Mouse (Mus musculus) fibroblast of lung, adult 2 months (primary cell): ENCODE results near the gene Gm9945.

Source experiments
- DNase-seq: peaks from one replicate; pipeline ENCODE4 v3.0.0-alpha.2; 2011; ENCODE audit warnings: low read depth

Gene Gm9945

DNA sequence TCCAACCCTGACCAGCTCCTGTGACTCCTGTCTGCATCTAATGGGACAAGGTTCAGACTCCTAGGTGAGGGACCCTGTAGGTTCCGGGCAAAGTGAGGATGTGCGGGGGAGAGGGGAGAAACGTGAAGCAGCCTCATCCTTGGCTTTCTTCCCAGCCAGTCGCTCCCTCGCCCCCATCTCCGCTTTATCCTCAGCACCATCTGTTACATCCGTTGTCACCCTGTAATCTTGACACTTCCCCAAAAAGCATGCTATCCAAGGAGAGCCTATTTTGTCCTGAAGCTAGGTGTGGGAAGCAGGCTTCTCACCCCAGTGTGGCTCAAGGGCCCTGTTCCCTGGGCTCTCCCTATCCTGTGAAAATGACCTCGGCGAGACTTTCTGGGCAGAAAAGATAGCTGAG, 43.0 kb downstream of the Gm9945 start:
- DNase-seq = no peak

- no peak for DNase-seq
Measured at GRCm38 (mm10) chr11:53523545-53524405, 43.8 kb downstream of the Gm9945 start.

DNA sequence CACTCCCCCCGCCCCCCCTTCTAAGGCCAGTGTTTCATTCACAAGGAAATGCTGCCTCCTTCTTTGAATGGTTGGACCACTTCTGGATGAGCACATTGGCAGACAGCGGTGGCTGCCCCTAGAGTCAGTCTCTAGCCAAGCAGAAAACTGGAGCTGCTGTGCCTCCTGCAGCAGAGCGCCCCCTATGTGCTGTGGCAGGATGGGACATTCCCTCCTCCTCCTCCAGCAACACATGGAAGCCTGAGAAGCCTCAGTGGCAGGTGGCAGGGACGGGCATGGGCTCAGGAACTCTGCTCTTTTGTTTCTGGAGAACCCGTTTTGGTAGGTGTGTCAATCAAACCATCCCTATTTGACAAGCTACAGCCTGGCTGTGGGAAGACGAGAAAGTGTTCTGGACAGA, 44.9 kb downstream of the Gm9945 start:
- no peak for DNase-seq

GRCm38 (mm10) chr11:53525461-53525860, 45.5 kb downstream of the Gm9945 start:
- no peak for DNase-seq

DNA sequence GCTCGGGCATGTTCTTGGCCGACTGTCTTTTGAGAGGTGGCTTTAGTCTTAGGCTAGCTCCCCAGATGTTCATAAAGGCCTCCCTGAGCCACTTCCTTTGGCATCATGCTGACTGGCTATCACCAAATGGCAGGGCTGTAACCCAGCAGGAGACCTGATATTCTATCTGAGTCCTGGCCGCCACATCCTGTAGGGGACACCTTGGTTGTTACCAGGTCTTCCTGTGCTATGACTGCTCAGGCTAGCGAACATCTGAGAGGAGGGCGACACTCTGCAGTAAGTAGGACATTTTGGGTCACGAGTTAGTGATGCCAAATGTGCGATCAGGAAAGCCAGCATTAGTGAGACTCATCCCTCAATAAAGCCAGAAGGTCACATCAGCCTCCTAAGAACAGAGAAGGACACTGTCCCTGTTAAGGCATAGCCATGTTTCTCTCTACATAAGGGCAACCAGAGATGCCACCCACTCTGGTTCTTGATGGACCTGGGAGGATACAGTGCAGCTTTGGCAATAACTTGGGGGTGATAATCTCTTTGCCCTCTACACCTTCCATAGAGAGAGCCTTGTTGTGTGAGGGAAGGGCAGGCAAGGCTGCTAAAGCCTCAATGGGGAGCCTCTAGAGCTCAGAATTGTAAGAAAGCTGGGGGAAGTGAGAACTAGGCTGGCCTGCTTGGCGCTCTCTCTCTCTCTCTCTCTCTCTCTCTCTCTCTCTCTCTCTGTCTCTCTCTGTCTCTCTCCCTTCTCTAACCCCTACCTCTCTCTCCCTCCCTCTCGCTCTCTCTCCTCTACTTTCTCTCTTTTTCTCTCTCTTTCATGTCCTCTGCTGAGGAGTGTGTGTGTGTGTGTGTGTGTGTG, 48.7 kb downstream of the Gm9945 start:
- no peak for DNase-seq

DNA sequence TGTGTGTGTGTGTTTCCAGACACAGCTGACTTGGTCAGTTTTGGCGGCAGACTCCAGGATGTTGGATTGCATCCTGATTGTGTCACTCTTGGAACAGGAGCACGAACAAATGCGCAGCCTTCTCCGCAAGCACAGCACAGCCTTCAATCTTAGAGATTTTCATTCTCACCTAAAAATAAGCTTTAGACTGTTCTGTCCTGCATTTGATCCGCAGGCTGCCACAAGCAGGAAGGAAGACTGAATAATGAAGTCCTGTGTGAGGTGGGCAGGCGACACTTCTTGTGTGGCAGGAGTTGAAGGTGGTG, 49.2 kb downstream of the Gm9945 start:
- DNase-seq = peak; percentile 74

DNA sequence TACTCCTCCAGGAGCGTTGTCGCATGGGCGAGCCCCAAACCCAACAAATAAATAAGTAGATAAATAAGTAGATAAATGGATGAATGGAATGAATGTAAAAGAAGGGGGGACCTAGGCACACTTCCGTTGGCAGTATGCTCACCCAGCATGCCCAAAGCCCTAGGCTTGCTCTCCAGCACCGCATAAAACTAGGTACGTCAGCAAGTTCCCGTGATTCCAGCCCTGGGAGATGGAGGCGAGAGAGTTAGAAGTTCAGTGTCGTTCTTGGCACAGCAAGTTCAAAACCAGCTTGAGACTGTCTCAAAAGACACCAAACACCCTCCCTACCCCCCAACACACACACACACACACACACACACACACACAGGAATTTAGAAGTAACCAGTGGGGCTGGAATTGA, 50.0 kb downstream of the Gm9945 start:
- no peak for DNase-seq
